Mouse (Mus musculus) left cerebral cortex, adult 8-10 months (tissue): ENCODE data around the gene Arhgap10. TPM values are rescaled to one million over a fixed set of nuclear protein-coding genes. Genes with fewer than 3 reads are reported as not detected.

Experiments used
- DNase-seq, 2 experiments: peaks; one replicate each; pipeline ENCODE4 v3.0.0; 2022; ENCODE audit warnings: low spot score in 2 of 2
- total RNA-seq, 4 experiments: library from RNA; stranded (reverse); gene quantifications; 2 replicates each; pipeline ENCODE4 v1.2.4; 2022

Gene Arhgap10
- total RNA-seq, 4 experiments from 2014 or later, result 41.5 to 46.8 (median 43.3) TPM

GRCm38 (mm10) chr8:77444166-77444870 lies 73.4 kb downstream of the Arhgap10 start:
- no peak for DNase-seq

GRCm38 (mm10) chr8:77442452-77442851 lies 75.3 kb downstream of the Arhgap10 start:
- DNase-seq, result no peak

- DNase-seq, result no peak
Observed at GRCm38 (mm10) chr8:77440913-77441312, 76.8 kb downstream of the Arhgap10 start.

- DNase-seq, result no peak
Observed at GRCm38 (mm10) chr8:77440324-77440880, 77.4 kb downstream of the Arhgap10 start.

GRCm38 (mm10) chr8:77439670-77440069 lies 78.1 kb downstream of the Arhgap10 start:
- no peak for DNase-seq

- DNase-seq, result no peak
Observed at GRCm38 (mm10) chr8:77437807-77438493, 79.8 kb downstream of the Arhgap10 start.

DNA sequence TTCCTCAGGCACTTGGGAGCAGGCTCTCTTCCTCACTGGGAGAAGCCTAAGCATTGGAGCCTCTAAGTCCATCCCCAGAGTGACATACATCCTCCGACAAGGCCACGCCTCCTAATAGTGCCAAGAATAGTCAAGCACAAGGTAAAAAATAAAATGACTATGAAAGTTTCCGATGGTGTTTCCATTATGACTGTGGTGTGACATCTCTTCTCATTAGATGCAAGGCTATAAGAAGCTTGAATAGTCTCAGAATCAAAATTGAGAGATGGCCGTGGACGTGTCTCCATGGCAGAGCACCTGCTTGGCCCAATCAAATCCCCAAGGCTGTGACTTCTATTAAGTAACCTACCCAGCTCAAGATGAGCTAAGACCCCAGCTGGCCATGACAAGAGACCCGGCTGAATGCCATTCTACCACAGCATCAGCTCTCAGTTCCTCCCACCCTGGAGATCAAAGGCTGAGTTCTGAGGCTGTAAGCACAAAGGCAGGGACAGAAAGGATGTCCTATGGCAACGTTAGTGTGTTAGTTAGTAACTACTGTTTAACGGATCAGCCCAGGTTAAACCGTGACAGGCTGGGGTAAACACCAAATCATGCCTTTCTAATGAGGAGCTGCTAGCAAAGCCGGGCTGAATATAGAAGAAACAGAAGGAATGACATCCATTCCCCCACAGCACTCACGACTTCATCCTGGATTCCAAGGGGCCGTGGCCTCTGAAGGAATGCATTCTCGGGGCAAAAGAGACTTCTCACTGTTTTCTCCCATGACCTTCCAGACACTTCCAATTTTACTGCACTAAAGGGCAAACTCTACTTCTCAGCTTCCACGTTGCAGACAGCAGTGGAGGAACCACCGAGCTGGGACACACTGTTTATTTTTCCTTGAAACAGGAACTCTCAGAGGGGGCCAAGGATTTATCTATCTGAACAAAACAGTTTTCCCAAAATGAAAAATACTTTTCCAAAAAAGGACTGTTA lies 81.5 kb downstream of the Arhgap10 start:
- no peak for DNase-seq

DNA sequence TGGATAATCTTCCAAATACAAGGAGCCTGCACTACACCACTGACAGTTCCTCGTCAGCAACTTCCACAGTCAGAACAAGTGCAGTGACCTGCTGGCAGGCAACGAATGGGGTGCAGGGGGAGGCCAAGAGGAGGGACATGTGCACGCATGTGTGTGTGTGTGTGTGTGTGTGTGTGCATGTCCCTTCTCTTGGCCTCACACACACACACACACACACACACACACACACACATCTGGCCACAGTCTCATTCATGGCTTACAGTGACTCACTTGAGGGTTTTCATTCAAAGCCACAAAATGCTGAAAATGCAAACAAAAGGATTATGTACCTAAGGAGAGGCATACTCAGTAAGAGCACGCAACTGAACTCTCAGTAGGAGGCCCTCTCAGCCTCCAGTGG lies 84.5 kb downstream of the Arhgap10 start:
- no peak for DNase-seq

- DNase-seq, result no peak
Observed at GRCm38 (mm10) chr8:77432726-77433125, 85.0 kb downstream of the Arhgap10 start.

DNA sequence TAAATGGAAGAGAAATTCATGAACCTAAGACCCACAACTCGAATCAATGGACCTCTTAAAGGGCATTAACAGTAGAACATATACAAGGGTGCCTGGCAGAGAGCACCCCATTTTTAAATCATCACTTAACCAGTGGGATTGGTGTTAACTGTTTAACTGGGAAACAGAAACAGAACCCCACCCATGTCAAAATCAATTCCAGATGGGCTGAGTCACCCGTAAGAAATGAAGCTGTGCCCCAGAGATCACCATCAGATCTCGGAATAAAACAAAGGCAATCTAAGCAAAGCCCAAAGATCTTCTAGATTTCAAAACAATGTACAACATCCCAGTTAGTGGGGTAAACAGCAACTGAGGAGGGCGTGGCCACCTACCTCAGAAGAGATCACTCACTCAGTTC lies 89.3 kb downstream of the Arhgap10 start:
- no peak for DNase-seq

DNA sequence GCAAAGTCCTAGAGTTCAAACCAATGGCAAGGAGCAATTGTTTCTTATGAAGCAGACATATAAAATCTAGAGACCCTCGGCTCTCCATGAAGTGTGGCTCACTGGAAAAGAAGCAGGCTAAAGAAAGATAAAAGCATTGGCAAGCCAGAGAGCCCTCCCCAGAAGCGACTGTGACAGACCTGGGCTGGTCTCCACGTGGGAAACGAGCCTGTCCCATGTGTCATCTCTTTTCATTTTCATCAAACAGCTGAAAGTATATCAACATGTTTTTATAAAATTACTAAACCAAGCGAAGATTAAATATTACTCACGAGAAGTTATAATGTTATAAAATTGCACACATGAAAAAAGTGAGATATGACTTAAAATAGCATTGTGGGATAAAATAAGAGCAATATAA lies 89.7 kb downstream of the Arhgap10 start:
- DNase-seq, result no peak

DNA sequence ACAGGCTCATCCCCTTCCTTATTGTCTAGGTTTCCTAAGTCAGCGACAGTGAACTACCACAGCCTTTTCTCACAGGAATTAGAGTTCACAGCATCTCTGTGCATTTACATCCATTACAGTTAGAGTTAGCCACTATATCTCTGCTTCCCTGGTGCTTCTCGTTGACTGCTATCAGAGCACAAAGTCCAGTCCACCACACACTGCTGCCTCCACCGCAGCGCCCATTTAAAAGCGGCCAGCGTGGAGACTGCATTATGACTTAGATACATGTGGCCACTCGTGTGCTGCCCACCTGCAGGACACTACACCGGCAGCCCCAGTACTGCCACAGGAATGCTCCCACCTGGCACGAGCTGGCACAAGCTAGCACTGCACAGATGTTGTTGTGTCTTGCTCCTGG lies 90.3 kb downstream of the Arhgap10 start:
- no peak for DNase-seq

- DNase-seq, result peak in 1 of 2 experiments; percentile 53
Observed at GRCm38 (mm10) chr8:77423850-77424249, 93.9 kb downstream of the Arhgap10 start.

DNA sequence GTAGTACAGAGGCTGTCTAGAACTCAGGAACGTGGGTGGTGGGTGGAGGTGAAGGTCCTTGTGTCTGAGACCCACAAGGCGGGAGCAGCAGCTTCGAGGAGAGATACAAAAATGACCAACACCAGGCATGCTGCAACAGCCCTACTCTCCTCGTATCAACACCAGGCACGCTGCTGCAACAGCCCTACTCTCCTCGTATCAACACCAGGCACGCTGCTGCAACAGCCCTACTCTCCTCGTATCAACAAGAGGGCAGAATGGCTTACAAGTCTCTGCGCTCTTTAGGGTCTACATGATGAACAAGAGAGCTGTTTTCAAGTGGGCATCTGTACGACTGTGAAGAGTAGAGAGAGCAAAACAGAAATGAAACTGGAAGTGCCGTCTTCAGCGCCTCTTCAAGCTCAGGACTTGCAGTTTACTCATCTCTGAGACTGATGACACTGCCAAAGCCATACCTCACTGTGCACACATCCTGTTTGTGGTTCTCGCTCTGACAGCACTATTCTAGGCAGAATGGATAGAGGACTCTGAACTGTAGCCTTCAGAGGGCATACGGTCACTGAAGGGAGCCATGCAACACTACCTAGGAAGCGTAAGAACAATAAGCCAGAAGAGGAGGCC lies 95.0 kb downstream of the Arhgap10 start:
- no peak for DNase-seq

GRCm38 (mm10) chr8:77421596-77421995 lies 96.2 kb downstream of the Arhgap10 start:
- no peak for DNase-seq

DNA sequence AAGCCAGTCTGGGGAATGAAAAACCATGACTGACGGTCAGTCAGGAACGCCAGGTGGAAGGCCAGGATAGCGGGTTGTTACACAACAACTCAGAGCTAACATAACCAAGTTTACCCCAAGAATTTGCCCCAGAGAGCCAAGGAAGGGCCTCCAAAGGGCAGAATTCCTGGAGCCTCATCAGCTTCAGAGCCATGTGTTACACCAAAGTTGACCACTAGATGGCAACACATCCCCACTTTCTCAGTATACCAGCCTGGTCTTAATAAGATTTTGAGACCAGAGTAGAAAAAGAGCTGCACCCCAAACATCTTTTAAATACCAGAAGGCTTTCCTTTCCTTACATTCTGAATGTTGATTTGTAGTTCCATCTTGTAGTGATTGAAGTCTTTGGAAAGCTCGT lies 98.0 kb downstream of the Arhgap10 start:
- DNase-seq, result peak in 1 of 2 experiments; percentile 58

- DNase-seq, result no peak
Observed at GRCm38 (mm10) chr8:77416738-77417137, 101.0 kb downstream of the Arhgap10 start.

- DNase-seq, result no peak
Observed at GRCm38 (mm10) chr8:77416034-77416433, 101.7 kb downstream of the Arhgap10 start.

- DNase-seq, result no peak
Observed at GRCm38 (mm10) chr8:77411262-77411661, 106.5 kb downstream of the Arhgap10 start.

- no peak for DNase-seq
Observed at GRCm38 (mm10) chr8:77410394-77410793, 107.4 kb downstream of the Arhgap10 start.
